Mouse (Mus musculus): ENCODE data around the gene Sult2b1.

DNA sequence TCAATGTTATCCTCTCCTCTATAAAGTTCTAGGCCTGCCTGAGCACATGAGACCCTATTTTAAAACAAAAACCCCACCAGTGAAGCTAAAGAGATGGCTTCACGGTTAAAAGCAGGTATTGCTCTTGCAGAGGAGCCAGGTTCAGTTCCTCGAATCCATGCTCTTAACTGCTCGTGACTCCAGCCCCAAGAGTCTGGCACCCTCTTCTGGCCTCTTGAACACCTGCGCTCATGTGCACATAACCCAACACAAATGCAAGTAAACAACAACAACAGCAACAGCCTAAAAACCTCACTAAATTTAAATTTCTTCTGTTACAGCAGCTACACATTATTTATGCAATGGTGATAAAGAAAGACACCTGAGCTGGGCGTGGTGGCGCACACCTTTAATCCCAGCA is 17.0 kb downstream of the Sult2b1 start:
- TF ChIP-seq POLR2A (IDR thresholded peaks at IDR 0.05; ENCODE audit: low read depth, low read length) (no peak), ELF1 (IDR thresholded peaks at IDR 0.05; ENCODE audit: low read depth, low read length) (no peak), ZKSCAN1 (IDR thresholded peaks at IDR 0.05; ENCODE audit: borderline replicate concordance, low read depth, low read length) (no peak), CTCF (conservative IDR thresholded peaks at IDR 0.05 in 1 of 2, IDR thresholded peaks at IDR 0.05 in 1 of 2; ENCODE audit: low read depth in 2 of 2, low read length in 2 of 2) (peak in 1 of 2 experiments; percentile 28; a peak in 2 of 4 replicates), EP300 (IDR thresholded peaks at IDR 0.05; ENCODE audit: low read length) (no peak), JUND (conservative IDR thresholded peaks at IDR 0.05; ENCODE audit: low read depth, low read length) (no peak), GABPA (IDR thresholded peaks at IDR 0.05; ENCODE audit: insufficient replicate concordance, low read depth, low read length) (no peak), BHLHE40 (IDR thresholded peaks at IDR 0.05; ENCODE audit: low read depth, low read length) (no peak), ZNF384 (IDR thresholded peaks at IDR 0.05; ENCODE audit: low read depth, low read length) (no peak), ZMIZ1 (IDR thresholded peaks at IDR 0.05; ENCODE audit: low read depth, low read length) (no peak), TCF12 (IDR thresholded peaks at IDR 0.05; ENCODE audit: low read depth, low read length) (no peak), ZC3H11A (IDR thresholded peaks at IDR 0.05; ENCODE audit: low read depth, low read length) (no peak), NELFE (IDR thresholded peaks at IDR 0.05; ENCODE audit: low read depth, low read length) (no peak)

All from CH12.LX (cell line).